Mouse (Mus musculus) CH12.LX (cell line): ENCODE results near the gene Prkch. TPM values are rescaled to one million over a fixed set of nuclear protein-coding genes. Genes with fewer than 3 reads are reported as not detected.

ENCODE experiments used
- DNase-seq: peaks from one replicate; pipeline ENCODE4 v3.0.0-alpha.2; 2013; ENCODE audit errors: extremely low read depth
- H3K27ac ChIP-seq: 2 replicates; pipeline ENCODE4 v1.5.1; 2012; ENCODE audit warnings: low read depth, mild to moderate bottlenecking, control low read depth, moderate library complexity; ENCODE audit not compliant: insufficient read depth
- H3K27me3 ChIP-seq: replicated peaks from 2 replicates; pipeline ENCODE3; 2012; ENCODE audit warnings: inconsistent platforms
- H3K36me3 ChIP-seq, 2 experiments: replicated peaks in 1 of 2; 2 replicates each; pipeline versions ENCODE3 to v1.6.1; 2012; ENCODE audit warnings: inconsistent platforms in 1 of 2, low read length in 1 of 2, mild to moderate bottlenecking in 1 of 2, mixed read lengths in 1 of 2, moderate library complexity in 1 of 2; ENCODE audit not compliant: control insufficient read depth in 1 of 2, insufficient read depth in 1 of 2
- H3K4me1 ChIP-seq, 2 experiments: 2 replicates each; pipeline ENCODE4 v1.6.1; 2012; ENCODE audit warnings: inconsistent platforms in 1 of 2, moderate library complexity in 1 of 2; ENCODE audit not compliant: insufficient read depth in 2 of 2, control insufficient read depth in 1 of 2
- H3K4me2 ChIP-seq: 2 replicates; pipeline ENCODE4 v1.6.1; 2012; ENCODE audit warnings: low read depth, mild to moderate bottlenecking, control low read depth; ENCODE audit not compliant: poor library complexity, insufficient read depth, severe bottlenecking
- H3K4me3 ChIP-seq, 3 experiments: fragments of 150-350 bp in 1 of 3; sonication (generic) in 1 of 3; replicated peaks in 1 of 3; 2 replicates each; pipeline versions ENCODE3 to v1.5.1; 2011 to 2012; ENCODE audit warnings: low read depth in 2 of 3, low read length in 2 of 3, mild to moderate bottlenecking in 2 of 3, moderate library complexity in 2 of 3, control low read depth in 1 of 3, improper control_type of control experiment in 1 of 3, inconsistent platforms in 1 of 3, mixed read lengths in 1 of 3; ENCODE audit not compliant: poor library complexity in 1 of 3
- H3K79me2 ChIP-seq: replicated peaks from 2 replicates; pipeline ENCODE4 v1.6.1; 2012; ENCODE audit warnings: mild to moderate bottlenecking, moderate library complexity; ENCODE audit not compliant: control insufficient read depth, poor library complexity, insufficient read depth, severe bottlenecking; ENCODE audit errors: extremely low read depth
- H3K9ac ChIP-seq: 2 replicates; pipeline ENCODE4 v1.6.1; 2012; ENCODE audit warnings: low read depth, mild to moderate bottlenecking, control low read depth, moderate library complexity; ENCODE audit not compliant: insufficient read depth
- H3K9me3 ChIP-seq: replicated peaks from 2 replicates; pipeline ENCODE3; 2012; ENCODE audit warnings: low read length, inconsistent platforms, mixed read lengths
- BHLHE40 ChIP-seq: IDR thresholded peaks from 2 replicates; pipeline ENCODE4 v1.6.1; 2011; ENCODE audit warnings: mild to moderate bottlenecking, low read depth, low read length, improper control_type of control experiment
- CHD1 ChIP-seq: IDR thresholded peaks from 2 replicates; pipeline ENCODE4 v1.6.1; 2012; ENCODE audit warnings: low read depth, low read length, improper control_type of control experiment, inconsistent platforms
- CHD2 ChIP-seq: IDR thresholded peaks from 2 replicates; pipeline ENCODE4 v1.6.1; 2011; ENCODE audit warnings: low read length, improper control_type of control experiment
- CTCF ChIP-seq, 2 experiments: IDR thresholded peaks in 1 of 2; conservative IDR thresholded peaks in 1 of 2; 2 replicates each; pipeline ENCODE4 v1.5.1; 2011 to 2012; ENCODE audit warnings: low read depth in 2 of 2, low read length in 2 of 2, improper control_type of control experiment in 1 of 2, inconsistent platforms in 1 of 2, mild to moderate bottlenecking in 1 of 2, moderate library complexity in 1 of 2
- E2F4 ChIP-seq: IDR thresholded peaks from 2 replicates; pipeline ENCODE4 v1.6.1; 2011; ENCODE audit warnings: low read depth, low read length, improper control_type of control experiment; ENCODE audit not compliant: insufficient replicate concordance
- ELF1 ChIP-seq: IDR thresholded peaks from 2 replicates; pipeline ENCODE4 v1.6.1; 2014; ENCODE audit warnings: low read depth, mild to moderate bottlenecking, inconsistent platforms, low read length, improper control_type of control experiment
- EP300 ChIP-seq: IDR thresholded peaks from 2 replicates; pipeline ENCODE4 v1.6.1; 2011; ENCODE audit warnings: low read length, improper control_type of control experiment
- ETS1 ChIP-seq: conservative IDR thresholded peaks from 2 replicates; pipeline ENCODE4 v1.6.1; 2012; ENCODE audit warnings: low read depth, mild to moderate bottlenecking, inconsistent platforms, low read length, improper control_type of control experiment, moderate library complexity
- GABPA ChIP-seq: IDR thresholded peaks from 2 replicates; pipeline ENCODE4 v1.6.1; 2012; ENCODE audit warnings: low read depth, low read length, improper control_type of control experiment, inconsistent platforms; ENCODE audit not compliant: insufficient replicate concordance
- HCFC1 ChIP-seq: IDR thresholded peaks from 2 replicates; pipeline ENCODE4 v1.6.1; 2012; ENCODE audit warnings: low read depth, mild to moderate bottlenecking, inconsistent platforms, low read length, improper control_type of control experiment
- IRF4 ChIP-seq: IDR thresholded peaks from 2 replicates; pipeline ENCODE4 v1.6.1; 2014; ENCODE audit warnings: low read depth, mild to moderate bottlenecking, inconsistent platforms, low read length, improper control_type of control experiment
- JUN ChIP-seq: IDR thresholded peaks from 2 replicates; pipeline ENCODE4 v1.6.1; 2011; ENCODE audit warnings: low read depth, mild to moderate bottlenecking, low read length, improper control_type of control experiment, moderate library complexity; ENCODE audit not compliant: insufficient read depth
- JUND ChIP-seq: conservative IDR thresholded peaks from 2 replicates; pipeline ENCODE4 v1.6.1; 2011; ENCODE audit warnings: low read depth, low read length, improper control_type of control experiment
- KAT2A ChIP-seq: IDR thresholded peaks from 2 replicates; pipeline ENCODE4 v1.6.1; 2012; ENCODE audit warnings: low read length, improper control_type of control experiment, inconsistent platforms; ENCODE audit not compliant: insufficient replicate concordance
- MAFK ChIP-seq: IDR thresholded peaks from 2 replicates; pipeline ENCODE4 v1.6.1; 2011; ENCODE audit warnings: low read length, improper control_type of control experiment; ENCODE audit not compliant: insufficient replicate concordance
- MAX ChIP-seq: IDR thresholded peaks from 2 replicates; pipeline ENCODE4 v1.6.1; 2011; ENCODE audit warnings: low read length, improper control_type of control experiment
- MAZ ChIP-seq: IDR thresholded peaks from 2 replicates; pipeline ENCODE4 v1.6.1; 2012; ENCODE audit warnings: low read depth, mild to moderate bottlenecking, inconsistent platforms, low read length, improper control_type of control experiment, moderate library complexity
- MEF2A ChIP-seq: IDR thresholded peaks from 2 replicates; pipeline ENCODE4 v1.6.1; 2014; ENCODE audit warnings: low read depth, mild to moderate bottlenecking, inconsistent platforms, low read length, improper control_type of control experiment, borderline replicate concordance
- MXI1 ChIP-seq: IDR thresholded peaks from 2 replicates; pipeline ENCODE4 v1.6.1; 2011; ENCODE audit warnings: mild to moderate bottlenecking, low read depth, low read length, improper control_type of control experiment
- MYC ChIP-seq: IDR thresholded peaks from 2 replicates; pipeline ENCODE4 v1.6.1; 2011; ENCODE audit warnings: low read depth, mild to moderate bottlenecking, improper control_type of control experiment, low read length
- NELFE ChIP-seq: IDR thresholded peaks from 2 replicates; pipeline ENCODE4 v1.6.1; 2011; ENCODE audit warnings: low read depth, low read length, improper control_type of control experiment
- NRF1 ChIP-seq: IDR thresholded peaks from 2 replicates; pipeline ENCODE4 v1.6.1; 2014; ENCODE audit warnings: low read depth, mild to moderate bottlenecking, inconsistent platforms, low read length, improper control_type of control experiment, moderate library complexity
- PAX5 ChIP-seq: IDR thresholded peaks from 2 replicates; pipeline ENCODE4 v1.6.1; 2012; ENCODE audit warnings: low read length, inconsistent platforms, mixed read lengths
- POLR2A ChIP-seq: IDR thresholded peaks from 2 replicates; pipeline ENCODE4 v1.6.1; 2011; ENCODE audit warnings: low read depth, mild to moderate bottlenecking, improper control_type of control experiment, low read length
- POLR2AphosphoS2 ChIP-seq: IDR thresholded peaks from 2 replicates; pipeline ENCODE4 v1.6.1; 2011; ENCODE audit warnings: low read depth, low read length, improper control_type of control experiment
- RAD21 ChIP-seq: IDR thresholded peaks from 2 replicates; pipeline ENCODE4 v1.6.1; 2011; ENCODE audit warnings: low read depth, mild to moderate bottlenecking, low read length, improper control_type of control experiment, moderate library complexity
- RCOR1 ChIP-seq: conservative IDR thresholded peaks from 2 replicates; pipeline ENCODE4 v1.6.1; 2012; ENCODE audit warnings: low read depth, mild to moderate bottlenecking, inconsistent platforms, low read length, improper control_type of control experiment
- SIN3A ChIP-seq: IDR thresholded peaks from 2 replicates; pipeline ENCODE4 v1.6.1; 2012; ENCODE audit warnings: low read length, improper control_type of control experiment, inconsistent platforms
- SMC3 ChIP-seq: IDR thresholded peaks from 2 replicates; pipeline ENCODE4 v1.6.1; 2011; ENCODE audit warnings: low read depth, low read length, improper control_type of control experiment
- TBP ChIP-seq: conservative IDR thresholded peaks from 2 replicates; pipeline ENCODE4 v1.6.1; 2011; ENCODE audit warnings: low read depth, low read length, improper control_type of control experiment
- TCF12 ChIP-seq: IDR thresholded peaks from 2 replicates; pipeline ENCODE4 v1.6.1; 2014; ENCODE audit warnings: low read depth, mild to moderate bottlenecking, inconsistent platforms, low read length, improper control_type of control experiment
- UBTF ChIP-seq: IDR thresholded peaks from 2 replicates; pipeline ENCODE4 v1.6.1; 2012; ENCODE audit warnings: low read depth, mild to moderate bottlenecking, inconsistent platforms, low read length, improper control_type of control experiment, moderate library complexity
- USF1 ChIP-seq: IDR thresholded peaks from 2 replicates; pipeline ENCODE4 v1.6.1; 2014; ENCODE audit warnings: low read depth, mild to moderate bottlenecking, inconsistent platforms, low read length, improper control_type of control experiment
- USF2 ChIP-seq: conservative IDR thresholded peaks from 2 replicates; pipeline ENCODE4 v1.6.1; 2011; ENCODE audit warnings: low read depth, low read length, improper control_type of control experiment
- ZC3H11A ChIP-seq: IDR thresholded peaks from 2 replicates; pipeline ENCODE4 v1.6.1; 2012; ENCODE audit warnings: low read depth, mild to moderate bottlenecking, inconsistent platforms, low read length, improper control_type of control experiment
- ZKSCAN1 ChIP-seq: IDR thresholded peaks from 2 replicates; pipeline ENCODE4 v1.6.1; 2012; ENCODE audit warnings: low read depth, inconsistent platforms, low read length, improper control_type of control experiment, borderline replicate concordance
- ZMIZ1 ChIP-seq: IDR thresholded peaks from 2 replicates; pipeline ENCODE4 v1.6.1; 2012; ENCODE audit warnings: low read depth, mild to moderate bottlenecking, inconsistent platforms, low read length, improper control_type of control experiment
- ZNF384 ChIP-seq: IDR thresholded peaks from 2 replicates; pipeline ENCODE4 v1.6.1; 2012; ENCODE audit warnings: low read depth, low read length, improper control_type of control experiment, inconsistent platforms
- dilution Hi-C: fragments of 300-500 bp; cut with MboI; formaldehyde crosslinking; loops from 2 replicates; pipeline ENCODE4 v1.14.3; 2020; ENCODE audit warnings: low sequenced_read_pairs; ENCODE audit not compliant: extremely low pct_unique_long_range_greater_than_20kb, extremely low pct_ligation_motif_present
- in situ Hi-C: fragments of 300-500 bp; cut with MboI; formaldehyde crosslinking; loops from 3 replicates; pipeline ENCODE4 v1.14.3; 2019; ENCODE audit warnings: low sequenced_read_pairs, low pct_ligation_motif_present, low pct_unique_long_range_greater_than_20kb, mixed read lengths
- polyA plus RNA-seq: library from polyadenylated mRNA; unstranded; fragments of >175 nt; gene quantifications from 2 replicates; pipeline ENCODE4 v1.2.1, GENCODE M21; 2012; ENCODE audit warnings: low read depth; ENCODE audit not compliant: insufficient read length
- total RNA-seq, 2 experiments: library from RNA; depleted of rRNA; stranded (reverse); fragments of 300-350 nt in 1 of 2; fragments of >200 nt in 1 of 2; gene quantifications; 2 replicates each; pipeline ENCODE4 v1.2.3; 2012 to 2014

Prkch gene
- total RNA-seq (2012; rRNA removed) (0.55 and 0.76 TPM in 2 replicates), total RNA-seq (2014; rRNA removed) (1.8 and 2.2 TPM in 2 replicates), polyA plus RNA-seq (2.3 and 2.4 TPM in 2 replicates)

- peaks cover 23% of the 10 kb centered on the region for H3K27me3 ChIP-seq
- dilution Hi-C loops = no loop called here
- no peaks in the 10 kb centered on the region for H3K9me3 ChIP-seq
- in situ Hi-C loops = no loop called here
- peak; percentile 60 for DNase-seq
- H3K9ac ChIP-seq = peak within 1 kb of the TSS; percentile 36; the same call in 1 of the 2 replicates
- H3K4me3 ChIP-seq = peak within 1 kb of the TSS in 2 of 3 experiments; percentile 54 to 65
- no peaks in the 10 kb centered on the region for H3K79me2 ChIP-seq
- no peak within 1 kb of the TSS for H3K27ac ChIP-seq
- no peaks in the 10 kb centered on the region for H3K36me3 ChIP-seq
- TF ChIP-seq ELF1 (peak; percentile 93), HCFC1 (no peak), CHD2 (no peak), NRF1 (no peak), ZNF384 (no peak), MAZ (peak; percentile 96), MYC (no peak), SMC3 (peak; percentile 27; the same call in 1 of the 2 replicates), GABPA (no peak), NELFE (no peak), RAD21 (peak; percentile 11), ZC3H11A (no peak), ZMIZ1 (no peak), JUND (no peak), MEF2A (no peak), SIN3A (0 out of 2 replicates have a peak, but pooled peaks have one; percentile 48), BHLHE40 (no peak; the same call in 1 of the 2 replicates), RCOR1 (no peak), E2F4 (no peak), ZKSCAN1 (no peak), IRF4 (peak; percentile 10; the same call in 1 of the 2 replicates), ETS1 (no peak), MAFK (no peak), USF2 (no peak), USF1 (no peak), POLR2A (no peak), CHD1 (no peak), TBP (no peak), EP300 (no peak), TCF12 (peak; percentile 45; the same call in 1 of the 2 replicates), MXI1 (no peak), MAX (no peak), PAX5 (no peak), UBTF (peak; percentile 81; the same call in 1 of the 2 replicates), POLR2AphosphoS2 (no peak), CTCF (conservative IDR thresholded peaks at IDR 0.05 in 1 of 2, IDR thresholded peaks at IDR 0.05 in 1 of 2; ENCODE audit: low read depth in 2 of 2, low read length in 2 of 2) (peak in 1 of 2 experiments; percentile 53; a peak in 2 of 4 replicates), JUN (no peak), KAT2A (no peak)
- peak within 1 kb of the TSS; percentile 46 for H3K4me2 ChIP-seq
- peaks cover 7 to 18% of the 10 kb centered on the region in 2 experiments for H3K4me1 ChIP-seq
These were observed at the start of gene Prkch for GRCm38 (mm10) chr12:73584610-73585240. Gene Prkch, plus strand, starts transcription at chr12:73584796.
